Mouse (Mus musculus): ENCODE measurements around the gene Atp8b5. TPM values are rescaled to one million over a fixed set of nuclear protein-coding genes. Genes with fewer than 3 reads are reported as not detected.

Gene Atp8b5
- total RNA-seq, 2 experiments from 2014 or later = 0.28 to 0.52 TPM

- DNase-seq (ENCODE audit: low spot score in 2 of 2) = no peak
Measured at GRCm38 (mm10) chr4:43382155-43383020, 115.4 kb downstream of the Atp8b5 start.

GRCm38 (mm10) chr4:43383246-43384082 is 116.5 kb downstream of the Atp8b5 start:
- DNase-seq (ENCODE audit: low spot score in 2 of 2) = no peak

DNA sequence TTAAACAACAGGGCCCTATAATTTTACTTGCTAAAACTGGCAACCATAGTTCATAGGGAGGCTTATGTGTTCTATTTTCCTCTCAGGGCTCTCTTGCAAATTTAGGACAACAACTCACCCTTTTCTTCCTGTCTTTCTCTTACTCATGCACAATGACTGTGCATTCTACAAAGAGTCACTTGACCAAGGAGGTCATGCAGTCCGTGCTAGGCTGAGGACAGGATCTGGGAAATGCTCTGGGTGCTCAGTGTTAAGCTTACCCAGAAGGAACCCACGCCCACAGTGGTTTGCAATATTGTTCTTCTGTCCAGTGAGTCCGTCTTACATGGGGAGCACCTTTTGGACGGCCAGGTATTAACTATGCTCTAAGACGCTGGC is 117.1 kb downstream of the Atp8b5 start:
- no peak for DNase-seq (ENCODE audit: low spot score in 2 of 2)

DNA sequence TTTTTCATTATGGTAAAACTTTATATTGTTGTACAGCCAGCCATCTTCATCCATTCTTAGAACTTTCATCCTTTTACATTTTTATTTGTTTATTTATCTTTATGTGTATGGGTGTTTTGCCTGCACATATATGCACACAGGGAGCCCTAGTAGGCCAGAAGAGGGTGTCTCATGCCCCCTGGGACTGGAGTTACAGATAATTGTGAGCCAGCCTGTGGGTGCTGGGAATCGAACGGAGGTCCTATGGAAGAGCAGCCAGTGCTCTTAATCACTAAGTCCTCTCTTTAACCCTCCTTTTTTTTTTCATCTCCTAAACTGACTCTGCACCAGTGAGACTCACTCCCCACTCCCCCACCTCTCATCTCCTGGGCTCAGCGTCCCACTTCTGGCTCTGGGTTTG is 117.6 kb downstream of the Atp8b5 start:
- no peak for DNase-seq (ENCODE audit: low spot score in 2 of 2)

- DNase-seq (ENCODE audit: low spot score in 2 of 2) = no peak
Measured at GRCm38 (mm10) chr4:43386932-43387331, 120.0 kb downstream of the Atp8b5 start.

DNA sequence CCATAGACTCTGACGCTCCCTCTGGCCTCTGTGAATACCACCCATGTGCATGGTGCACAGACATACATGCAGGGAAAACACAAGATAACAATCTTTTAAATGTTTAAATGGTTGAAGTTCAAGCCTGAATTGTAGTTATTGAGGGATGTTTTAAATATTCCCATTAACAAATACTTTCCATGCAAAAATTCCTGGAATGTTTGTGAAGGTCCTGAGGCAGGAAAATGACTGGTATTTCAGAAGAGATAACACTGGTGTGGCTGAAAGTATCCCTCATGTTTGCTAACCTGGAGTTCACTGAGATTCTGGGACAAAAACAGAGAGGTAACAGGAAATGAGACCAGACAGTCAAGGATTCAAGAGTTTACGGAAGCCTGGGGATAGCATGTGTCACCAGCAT is 122.4 kb downstream of the Atp8b5 start:
- no peak for DNase-seq (ENCODE audit: low spot score in 2 of 2)

GRCm38 (mm10) chr4:43389845-43390440 is 123.0 kb downstream of the Atp8b5 start:
- no peak for DNase-seq (ENCODE audit: low spot score in 2 of 2)

DNA sequence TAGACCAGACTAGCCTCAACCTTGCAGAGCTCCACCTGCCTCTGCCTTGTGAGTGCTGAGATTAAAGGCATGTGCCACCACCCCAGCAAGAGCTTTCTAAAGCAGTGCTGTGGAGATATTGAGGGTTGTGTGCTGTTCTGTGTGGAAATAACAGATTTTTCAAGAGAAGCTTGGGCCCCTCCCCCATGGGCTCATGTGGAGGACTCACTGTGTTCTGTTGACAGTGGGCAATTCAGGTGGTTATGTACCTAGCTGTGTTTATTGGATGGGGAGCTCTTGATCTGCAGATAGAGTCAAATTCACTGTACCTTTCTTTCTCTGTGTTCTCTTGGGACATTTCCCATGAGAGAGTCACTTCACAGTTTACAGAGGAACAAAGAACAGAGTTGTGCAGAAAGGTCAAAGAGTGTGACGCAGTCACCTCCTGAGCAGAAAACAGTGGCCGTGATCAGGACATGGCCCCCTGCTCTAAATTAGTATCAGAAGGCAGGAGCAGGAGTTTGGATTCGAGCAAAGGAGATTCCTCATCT is 124.6 kb downstream of the Atp8b5 start:
- no peak for DNase-seq (ENCODE audit: low spot score in 2 of 2)

- DNase-seq (ENCODE audit: low spot score in 2 of 2) = no peak
Measured at GRCm38 (mm10) chr4:43394345-43394891, 127.5 kb downstream of the Atp8b5 start.

- no peak for DNase-seq (ENCODE audit: low spot score in 2 of 2)
Measured at GRCm38 (mm10) chr4:43395147-43395546, 128.2 kb downstream of the Atp8b5 start.

DNA sequence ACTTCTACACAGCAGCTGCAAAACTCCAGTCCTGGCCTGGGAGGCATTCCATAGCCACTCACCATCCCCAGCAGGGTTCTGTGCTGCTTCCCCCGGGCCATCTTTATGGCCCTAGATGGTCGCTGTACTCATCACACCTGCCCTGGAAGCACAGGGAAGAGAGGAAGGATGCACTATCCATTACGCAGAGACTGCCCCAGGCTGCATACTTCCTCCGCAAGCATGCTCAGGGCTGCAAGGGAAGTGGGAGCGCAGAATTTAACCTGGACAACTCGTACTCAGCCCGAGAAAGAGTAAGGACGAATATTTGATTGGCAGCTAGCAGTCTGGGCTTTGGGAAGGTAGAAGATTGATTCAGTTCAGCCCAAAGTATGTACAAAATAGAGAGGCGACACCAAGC is 128.9 kb downstream of the Atp8b5 start:
- DNase-seq (ENCODE audit: low spot score in 2 of 2) = no peak

- DNase-seq (ENCODE audit: low spot score in 2 of 2) = no peak
Measured at GRCm38 (mm10) chr4:43396381-43396780, 129.4 kb downstream of the Atp8b5 start.

- DNase-seq (ENCODE audit: low spot score in 2 of 2) = peak in 1 of 2 experiments; percentile 37
Measured at GRCm38 (mm10) chr4:43398014-43398413, 131.1 kb downstream of the Atp8b5 start.

DNA sequence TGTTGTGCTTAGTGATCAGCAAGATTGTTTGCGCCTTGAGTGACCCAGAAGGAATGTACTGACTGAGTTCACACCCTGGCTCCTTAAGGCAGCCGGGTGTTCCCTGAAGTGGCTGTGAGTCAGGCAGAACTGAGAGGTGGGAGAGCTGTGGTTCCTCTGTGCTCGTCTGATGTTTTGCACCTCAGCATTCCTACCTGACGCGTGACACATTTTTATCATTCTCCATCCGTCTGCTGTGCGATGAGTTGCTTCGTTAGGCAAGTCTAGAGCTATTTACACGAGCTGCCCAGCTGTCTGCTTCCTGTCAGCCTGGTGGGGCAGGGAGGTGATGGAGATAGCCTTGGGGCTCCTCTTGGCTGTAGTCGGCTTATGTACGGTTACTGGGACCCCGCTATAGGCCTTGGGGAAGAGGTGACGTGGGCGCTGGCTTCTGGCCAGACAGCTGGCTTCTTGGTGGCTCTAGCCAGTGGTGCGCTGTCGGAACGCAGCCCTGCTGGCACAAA is 131.9 kb downstream of the Atp8b5 start:
- peak in 1 of 2 experiments; percentile 42 for DNase-seq (ENCODE audit: low spot score in 2 of 2)

GRCm38 (mm10) chr4:43399391-43400131 is 132.6 kb downstream of the Atp8b5 start:
- no peak for DNase-seq (ENCODE audit: low spot score in 2 of 2)

DNA sequence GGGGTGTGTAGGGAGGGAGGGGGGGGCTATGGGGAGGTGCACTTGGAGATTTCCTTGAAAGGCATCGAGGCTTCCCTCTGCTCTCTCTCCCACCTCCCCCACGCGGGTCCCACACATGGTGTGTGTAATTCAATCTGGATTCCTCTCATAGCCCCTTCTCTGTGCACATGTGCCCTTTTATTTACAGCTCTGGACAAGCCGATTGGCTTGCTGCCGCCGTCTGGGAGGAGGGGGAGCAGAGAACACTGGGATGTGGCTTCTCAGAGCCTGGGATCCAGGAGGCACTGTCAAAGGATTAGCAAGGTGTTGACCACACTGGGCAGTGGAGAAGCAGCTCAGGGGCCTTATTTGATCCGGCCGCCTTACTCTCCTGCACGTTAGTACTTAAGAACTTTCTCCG is 134.0 kb downstream of the Atp8b5 start:
- no peak for DNase-seq (ENCODE audit: low spot score in 2 of 2)

DNA sequence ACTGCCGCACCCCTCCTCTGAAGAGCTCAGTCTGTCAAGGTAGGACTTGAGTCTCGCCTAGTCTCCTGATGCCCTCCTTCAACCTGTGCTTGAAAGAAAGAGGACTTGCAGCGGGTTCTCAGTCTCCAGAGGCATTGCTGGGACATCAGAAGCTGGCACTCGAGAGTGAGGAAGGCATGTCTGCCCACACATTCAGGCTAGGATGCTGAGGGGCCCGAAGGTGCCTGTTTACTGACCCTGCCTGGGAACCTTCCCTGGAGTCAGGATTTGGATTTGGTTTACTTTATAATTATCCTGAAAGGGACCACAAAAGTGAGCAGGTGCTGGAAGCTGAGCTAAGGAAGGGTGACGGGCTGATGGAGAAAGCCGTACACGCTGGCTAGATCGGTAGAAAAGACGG is 134.5 kb downstream of the Atp8b5 start:
- no peak for DNase-seq (ENCODE audit: low spot score in 2 of 2)

- peak in 1 of 2 experiments; percentile 40 for DNase-seq (ENCODE audit: low spot score in 2 of 2)
Measured at GRCm38 (mm10) chr4:43402212-43402611, 135.3 kb downstream of the Atp8b5 start.

- DNase-seq (ENCODE audit: low spot score in 2 of 2) = no peak
Measured at GRCm38 (mm10) chr4:43404697-43405096, 137.7 kb downstream of the Atp8b5 start.
